Mouse (Mus musculus): Measurements from ENCODE around the gene Tmppe. TPM values are rescaled to one million over a fixed set of nuclear protein-coding genes. Genes with fewer than 3 reads are reported as not detected.
A peak's percentile ranks its signal among the peaks of the same experiment; 100 is the strongest.
"Not testable (repeated sequence)": the region's sequence is repeated elsewhere in the genome, so short reads cannot be mapped to it uniquely, and the experiment has no call there.

The Tmppe gene
- total RNA-seq, 2 experiments from 2014 or later: 3.9 to 4.4 TPM

- DNase-seq (ENCODE audit: low spot score in 2 of 2): not testable (repeated sequence)
Observed at GRCm38 (mm10) chr9:114394136-114394535, 6.8 kb upstream of the Tmppe start.

- no peak for DNase-seq (ENCODE audit: low spot score in 2 of 2)
Observed at GRCm38 (mm10) chr9:114394677-114395076, 6.2 kb upstream of the Tmppe start.

DNA sequence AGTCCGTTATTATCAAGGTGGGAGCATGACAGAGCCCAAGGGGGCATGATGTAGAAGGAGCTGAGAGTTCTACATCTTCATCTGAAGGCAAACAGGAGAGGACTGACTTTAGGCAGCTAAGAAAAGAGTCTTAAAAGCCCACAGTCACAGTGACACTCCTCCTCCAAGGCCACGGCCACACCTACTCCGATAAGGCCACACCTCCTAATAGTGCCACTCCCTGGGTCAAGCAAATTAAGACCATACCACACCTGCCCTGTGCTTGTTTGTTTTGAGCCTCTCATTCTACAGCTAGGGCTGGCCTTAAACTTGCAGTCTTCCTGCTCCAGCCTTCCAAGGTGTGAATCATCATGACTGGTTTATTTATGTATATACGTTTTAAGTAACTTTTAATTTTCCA lies 5.6 kb upstream of the Tmppe start:
- no peak for DNase-seq (ENCODE audit: low spot score in 2 of 2)

GRCm38 (mm10) chr9:114399680-114400079 lies 1.2 kb upstream of the Tmppe start:
- DNase-seq (ENCODE audit: low spot score in 2 of 2): no peak

DNA sequence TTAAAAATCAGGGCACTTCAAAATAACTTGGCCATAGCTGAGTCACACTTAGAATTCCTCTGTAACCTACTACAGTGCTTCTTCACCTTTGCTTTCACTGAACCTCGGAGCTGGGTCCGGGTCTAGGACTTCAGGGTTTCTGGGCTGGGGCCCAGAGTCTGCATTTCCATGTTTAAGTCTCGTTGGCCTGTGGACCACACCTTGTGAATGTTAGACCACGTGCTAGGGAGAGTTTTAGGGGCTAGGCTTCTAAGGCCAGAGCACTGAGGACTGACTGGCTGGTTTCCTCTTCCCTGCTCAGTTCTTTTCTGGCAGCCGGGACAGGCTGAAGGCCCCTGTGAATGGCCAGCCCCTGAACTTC lies 337 bp upstream of the Tmppe start:
- DNase-seq (ENCODE audit: low spot score in 2 of 2): no peak

DNA sequence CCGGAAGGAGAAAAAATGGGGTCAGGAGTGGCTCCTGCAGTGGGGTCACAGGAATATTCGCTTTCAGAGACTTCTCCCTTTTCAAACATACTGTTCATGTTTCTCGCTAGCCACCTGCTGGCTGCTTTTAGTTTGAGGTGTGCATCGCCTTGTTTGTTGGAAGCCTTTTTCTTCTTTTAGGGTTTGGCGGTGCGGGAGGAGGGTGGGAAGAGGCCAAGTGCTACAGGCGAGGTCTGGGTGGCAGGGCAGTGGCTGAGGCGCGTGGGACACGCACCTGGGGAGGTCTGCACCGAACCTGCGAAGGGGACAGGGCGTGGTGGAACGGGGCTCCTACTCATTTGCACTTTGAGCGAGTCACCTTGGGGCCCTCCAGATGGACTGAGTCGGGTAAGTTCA lies 778 bp downstream of the Tmppe start:
- DNase-seq (ENCODE audit: low spot score in 2 of 2): no peak

DNA sequence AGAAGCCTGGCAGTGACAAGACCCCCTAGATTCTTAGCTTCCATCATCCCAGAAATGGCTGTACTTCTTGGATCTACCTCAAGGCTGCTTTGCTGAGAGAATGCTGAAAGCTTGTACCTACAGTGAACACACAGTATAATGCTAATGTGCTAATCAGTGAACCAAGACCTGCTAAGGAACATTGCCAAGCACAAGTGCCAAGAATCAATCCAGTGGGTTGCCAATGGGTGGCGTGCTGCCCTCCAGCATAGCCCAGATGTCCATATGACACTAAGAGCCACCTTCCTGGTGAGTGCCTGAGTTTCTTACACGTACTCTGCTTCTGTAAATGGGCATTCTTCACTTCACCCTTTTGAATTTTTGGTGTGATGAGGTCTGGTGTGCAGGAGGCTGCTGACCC lies 6.8 kb downstream of the Tmppe start:
- no peak for DNase-seq (ENCODE audit: low spot score in 2 of 2)

DNA sequence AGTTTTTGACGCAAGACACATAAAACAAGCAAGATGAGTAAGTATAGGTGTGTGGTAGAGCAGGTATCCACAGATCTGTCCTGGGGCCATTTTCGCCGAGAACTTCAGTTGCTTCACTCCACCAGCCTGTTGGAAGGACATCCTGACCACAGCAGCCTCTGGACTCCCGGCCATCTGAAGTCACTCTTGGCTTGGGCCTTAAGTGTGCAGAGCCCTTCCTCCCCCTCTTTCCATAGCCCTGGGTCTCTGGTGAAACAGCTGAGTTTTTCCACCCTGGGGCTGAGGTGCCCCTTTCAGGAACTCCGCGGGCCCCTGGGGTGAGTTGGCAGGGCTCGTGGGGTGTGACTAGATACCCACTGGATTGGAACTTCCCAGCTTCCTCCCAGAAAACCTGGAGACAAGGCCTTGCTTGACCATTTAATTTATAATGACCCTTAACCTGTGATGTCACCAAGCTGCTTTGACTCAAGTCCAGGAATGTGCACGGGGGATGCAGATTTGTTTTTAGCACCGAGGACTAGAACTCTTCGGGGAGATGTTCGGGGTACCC lies 9.5 kb downstream of the Tmppe start:
- no peak for DNase-seq (ENCODE audit: low spot score in 2 of 2)

DNA sequence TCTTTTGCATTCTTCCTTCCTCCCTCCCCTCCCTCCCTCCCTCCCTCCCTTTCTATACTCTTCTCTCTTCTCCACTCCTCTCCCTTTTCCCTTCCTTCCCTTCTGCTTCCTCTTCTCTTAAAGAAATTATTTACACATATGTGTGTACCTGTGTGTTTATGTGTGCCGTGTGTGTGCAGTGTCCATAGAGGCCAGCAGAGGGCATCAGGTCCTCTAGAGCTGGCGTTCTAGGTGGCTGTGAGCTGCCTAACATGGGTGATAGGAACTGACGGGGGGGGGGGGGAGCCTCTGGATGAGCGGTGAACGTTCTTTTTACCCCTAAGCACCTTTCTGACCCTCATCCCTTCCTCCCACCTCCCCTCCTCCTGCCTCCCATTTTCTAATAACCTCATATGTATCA lies 10.4 kb downstream of the Tmppe start:
- DNase-seq (ENCODE audit: low spot score in 2 of 2): no peak

GRCm38 (mm10) chr9:114412406-114412805 lies 11.5 kb downstream of the Tmppe start:
- DNase-seq (ENCODE audit: low spot score in 2 of 2): no peak

GRCm38 (mm10) chr9:114413866-114414265 lies 13.0 kb downstream of the Tmppe start:
- DNase-seq (ENCODE audit: low spot score in 2 of 2): no peak

- peak; percentile 30 to 50 for DNase-seq (ENCODE audit: low spot score in 2 of 2)
Observed at GRCm38 (mm10) chr9:114415701-114416100, 14.8 kb downstream of the Tmppe start.

DNA sequence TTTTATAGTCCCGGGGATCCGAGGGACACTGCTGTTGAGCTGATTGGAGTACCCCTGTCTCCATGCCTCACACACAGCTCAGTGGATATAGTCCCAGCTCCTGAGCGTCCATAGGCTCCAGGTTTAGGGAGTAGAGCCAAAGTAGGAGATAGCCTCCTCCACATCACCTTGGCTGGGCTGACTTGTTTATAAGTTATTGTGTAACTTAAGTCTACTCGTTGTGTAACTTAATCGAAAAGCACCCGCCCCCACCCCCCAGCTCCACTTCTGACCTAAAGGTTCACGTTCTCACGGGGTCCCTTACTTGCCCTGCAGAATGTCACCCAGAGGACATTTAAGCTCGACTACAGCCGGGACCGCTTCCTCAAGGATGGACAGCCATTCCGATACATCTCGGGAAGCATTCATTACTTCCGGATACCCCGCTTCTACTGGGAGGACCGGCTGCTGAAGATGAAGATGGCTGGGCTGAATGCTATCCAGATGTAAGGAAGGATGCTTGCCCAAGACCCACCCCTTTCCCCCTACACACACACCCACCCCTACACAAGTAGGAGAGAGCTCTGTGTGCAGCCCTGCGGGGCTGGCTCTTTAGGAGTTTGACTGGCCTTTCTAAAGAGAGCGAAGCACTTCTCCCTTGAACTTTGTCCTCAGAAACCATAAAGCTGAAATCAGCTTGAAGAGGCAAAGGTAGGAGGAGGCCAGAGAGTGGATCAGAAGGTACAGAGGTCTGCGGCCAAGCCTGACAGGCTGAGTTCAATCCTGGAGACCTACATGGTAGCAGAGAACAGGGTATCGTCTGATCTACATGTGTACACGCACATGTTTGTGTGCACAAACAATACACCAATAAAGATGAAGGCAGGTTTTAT lies 16.0 kb downstream of the Tmppe start:
- no peak for DNase-seq (ENCODE audit: low spot score in 2 of 2)

GRCm38 (mm10) chr9:114418187-114418586 lies 17.3 kb downstream of the Tmppe start:
- no peak for DNase-seq (ENCODE audit: low spot score in 2 of 2)

- no peak for DNase-seq (ENCODE audit: low spot score in 2 of 2)
Observed at GRCm38 (mm10) chr9:114420443-114420842, 19.5 kb downstream of the Tmppe start.

GRCm38 (mm10) chr9:114421045-114421444 lies 20.1 kb downstream of the Tmppe start:
- DNase-seq (ENCODE audit: low spot score in 2 of 2): no peak

- DNase-seq (ENCODE audit: low spot score in 2 of 2): no peak
Observed at GRCm38 (mm10) chr9:114421797-114422196, 20.9 kb downstream of the Tmppe start.

GRCm38 (mm10) chr9:114425576-114425975 lies 24.7 kb downstream of the Tmppe start:
- DNase-seq (ENCODE audit: low spot score in 2 of 2): no peak

DNA sequence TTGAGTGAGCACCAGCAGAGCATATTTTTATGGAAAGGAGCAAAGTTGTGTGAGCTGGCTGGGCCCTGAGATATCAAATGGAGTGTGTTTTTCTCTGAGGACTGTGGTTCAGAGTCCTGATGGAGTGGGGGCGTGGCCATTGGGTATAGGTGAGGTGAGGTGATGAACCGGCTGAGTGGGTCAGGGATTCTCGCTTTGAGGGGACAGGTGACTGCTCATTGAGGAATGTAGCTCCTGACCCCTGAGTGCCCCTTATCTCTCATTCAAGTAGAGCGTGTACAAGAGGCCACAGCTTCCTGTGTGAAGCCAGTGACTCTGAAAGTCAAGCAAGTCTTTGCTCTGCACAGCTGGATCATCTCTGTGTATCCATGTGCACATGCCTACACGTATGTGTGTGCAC lies 25.3 kb downstream of the Tmppe start:
- DNase-seq (ENCODE audit: low spot score in 2 of 2): no peak

DNA sequence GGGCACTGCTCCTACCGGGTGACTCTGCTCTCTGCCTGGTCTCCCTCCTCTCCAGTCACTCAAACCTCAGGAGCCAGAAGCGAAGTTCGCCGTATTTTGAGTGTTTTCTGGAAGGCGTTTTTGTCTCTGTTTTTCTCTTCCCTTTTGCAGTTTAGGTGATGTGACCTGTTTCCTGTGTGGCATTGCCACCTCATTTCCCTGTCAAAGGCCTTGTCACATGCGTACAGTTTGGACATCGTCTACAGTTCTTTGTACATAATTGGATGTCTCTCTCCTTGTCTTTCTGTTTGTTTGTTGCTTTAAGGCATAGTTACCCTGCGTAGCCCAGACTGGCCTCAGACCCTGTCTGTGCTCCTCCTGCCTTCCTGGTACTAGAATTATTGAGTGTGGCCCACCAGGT lies 26.5 kb downstream of the Tmppe start:
- DNase-seq (ENCODE audit: low spot score in 2 of 2): no peak

- no peak for DNase-seq (ENCODE audit: low spot score in 2 of 2)
Observed at GRCm38 (mm10) chr9:114428103-114428834, 27.4 kb downstream of the Tmppe start.

DNA sequence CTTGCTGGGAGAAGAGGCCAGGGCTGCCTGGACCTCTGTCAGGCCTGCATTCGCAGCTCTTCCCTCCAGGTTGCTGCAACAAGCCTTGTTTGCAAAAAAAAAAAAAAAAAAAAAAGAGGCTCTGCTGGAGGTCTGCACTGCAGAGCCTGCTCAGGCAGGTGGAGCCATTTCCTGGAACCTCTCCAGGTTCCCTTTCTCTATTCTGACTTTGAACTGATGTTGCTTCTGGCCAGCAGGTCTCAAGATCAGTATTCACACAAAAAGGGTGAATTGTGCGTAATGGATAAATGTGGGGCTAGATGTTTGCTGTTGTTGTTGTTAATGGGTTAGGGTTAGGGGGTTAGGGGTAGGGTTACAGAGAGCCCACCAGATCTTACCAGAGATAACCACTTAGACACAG lies 34.8 kb downstream of the Tmppe start:
- DNase-seq (ENCODE audit: low spot score in 2 of 2): no peak
